Mouse (Mus musculus) CH12.LX (cell line): ENCODE measurements at regions not wholly inside any gene's neighbourhood (a gene's known extent, or its start where the extent isn't known, plus 50 kb on each side); places are given as distances from the start of the nearest gene placed in this dataset.

ENCODE experiments used
- DNase-seq: peaks from one replicate; pipeline ENCODE4 v3.0.0-alpha.2; 2013; ENCODE audit errors: extremely low read depth
- H3K27ac ChIP-seq: 2 replicates; pipeline ENCODE4 v1.5.1; 2012; ENCODE audit warnings: low read depth, mild to moderate bottlenecking, control low read depth, moderate library complexity; ENCODE audit not compliant: insufficient read depth
- H3K27me3 ChIP-seq: replicated peaks from 2 replicates; pipeline ENCODE3; 2012; ENCODE audit warnings: inconsistent platforms
- H3K36me3 ChIP-seq, 2 experiments: replicated peaks in 1 of 2; 2 replicates each; pipeline versions ENCODE3 to v1.6.1; 2012; ENCODE audit warnings: inconsistent platforms in 1 of 2, low read length in 1 of 2, mild to moderate bottlenecking in 1 of 2, mixed read lengths in 1 of 2, moderate library complexity in 1 of 2; ENCODE audit not compliant: control insufficient read depth in 1 of 2, insufficient read depth in 1 of 2
- H3K4me1 ChIP-seq, 2 experiments: 2 replicates each; pipeline ENCODE4 v1.6.1; 2012; ENCODE audit warnings: inconsistent platforms in 1 of 2, moderate library complexity in 1 of 2; ENCODE audit not compliant: insufficient read depth in 2 of 2, control insufficient read depth in 1 of 2
- H3K4me2 ChIP-seq: 2 replicates; pipeline ENCODE4 v1.6.1; 2012; ENCODE audit warnings: low read depth, mild to moderate bottlenecking, control low read depth; ENCODE audit not compliant: poor library complexity, insufficient read depth, severe bottlenecking
- H3K4me3 ChIP-seq, 3 experiments: fragments of 150-350 bp in 1 of 3; sonication (generic) in 1 of 3; replicated peaks in 1 of 3; 2 replicates each; pipeline versions ENCODE3 to v1.5.1; 2011 to 2012; ENCODE audit warnings: low read depth in 2 of 3, low read length in 2 of 3, mild to moderate bottlenecking in 2 of 3, moderate library complexity in 2 of 3, control low read depth in 1 of 3, improper control_type of control experiment in 1 of 3, inconsistent platforms in 1 of 3, mixed read lengths in 1 of 3; ENCODE audit not compliant: poor library complexity in 1 of 3
- H3K79me2 ChIP-seq: replicated peaks from 2 replicates; pipeline ENCODE4 v1.6.1; 2012; ENCODE audit warnings: mild to moderate bottlenecking, moderate library complexity; ENCODE audit not compliant: control insufficient read depth, poor library complexity, insufficient read depth, severe bottlenecking; ENCODE audit errors: extremely low read depth
- H3K9ac ChIP-seq: 2 replicates; pipeline ENCODE4 v1.6.1; 2012; ENCODE audit warnings: low read depth, mild to moderate bottlenecking, control low read depth, moderate library complexity; ENCODE audit not compliant: insufficient read depth
- H3K9me3 ChIP-seq: replicated peaks from 2 replicates; pipeline ENCODE3; 2012; ENCODE audit warnings: low read length, inconsistent platforms, mixed read lengths
- CTCF ChIP-seq, 2 experiments: IDR thresholded peaks in 1 of 2; conservative IDR thresholded peaks in 1 of 2; 2 replicates each; pipeline ENCODE4 v1.5.1; 2011 to 2012; ENCODE audit warnings: low read depth in 2 of 2, low read length in 2 of 2, improper control_type of control experiment in 1 of 2, inconsistent platforms in 1 of 2, mild to moderate bottlenecking in 1 of 2, moderate library complexity in 1 of 2
- E2F4 ChIP-seq: IDR thresholded peaks from 2 replicates; pipeline ENCODE4 v1.6.1; 2011; ENCODE audit warnings: low read depth, low read length, improper control_type of control experiment; ENCODE audit not compliant: insufficient replicate concordance
- ETS1 ChIP-seq: conservative IDR thresholded peaks from 2 replicates; pipeline ENCODE4 v1.6.1; 2012; ENCODE audit warnings: low read depth, mild to moderate bottlenecking, inconsistent platforms, low read length, improper control_type of control experiment, moderate library complexity
- MAZ ChIP-seq: IDR thresholded peaks from 2 replicates; pipeline ENCODE4 v1.6.1; 2012; ENCODE audit warnings: low read depth, mild to moderate bottlenecking, inconsistent platforms, low read length, improper control_type of control experiment, moderate library complexity
- MEF2A ChIP-seq: IDR thresholded peaks from 2 replicates; pipeline ENCODE4 v1.6.1; 2014; ENCODE audit warnings: low read depth, mild to moderate bottlenecking, inconsistent platforms, low read length, improper control_type of control experiment, borderline replicate concordance
- PAX5 ChIP-seq: IDR thresholded peaks from 2 replicates; pipeline ENCODE4 v1.6.1; 2012; ENCODE audit warnings: low read length, inconsistent platforms, mixed read lengths
- POLR2AphosphoS2 ChIP-seq: IDR thresholded peaks from 2 replicates; pipeline ENCODE4 v1.6.1; 2011; ENCODE audit warnings: low read depth, low read length, improper control_type of control experiment
- RAD21 ChIP-seq: IDR thresholded peaks from 2 replicates; pipeline ENCODE4 v1.6.1; 2011; ENCODE audit warnings: low read depth, mild to moderate bottlenecking, low read length, improper control_type of control experiment, moderate library complexity
- SIN3A ChIP-seq: IDR thresholded peaks from 2 replicates; pipeline ENCODE4 v1.6.1; 2012; ENCODE audit warnings: low read length, improper control_type of control experiment, inconsistent platforms
- TCF12 ChIP-seq: IDR thresholded peaks from 2 replicates; pipeline ENCODE4 v1.6.1; 2014; ENCODE audit warnings: low read depth, mild to moderate bottlenecking, inconsistent platforms, low read length, improper control_type of control experiment
- dilution Hi-C: fragments of 300-500 bp; cut with MboI; formaldehyde crosslinking; loops from 2 replicates; pipeline ENCODE4 v1.14.3; 2020; ENCODE audit warnings: low sequenced_read_pairs; ENCODE audit not compliant: extremely low pct_unique_long_range_greater_than_20kb, extremely low pct_ligation_motif_present
- in situ Hi-C: fragments of 300-500 bp; cut with MboI; formaldehyde crosslinking; loops from 3 replicates; pipeline ENCODE4 v1.14.3; 2019; ENCODE audit warnings: low sequenced_read_pairs, low pct_ligation_motif_present, low pct_unique_long_range_greater_than_20kb, mixed read lengths

DNA sequence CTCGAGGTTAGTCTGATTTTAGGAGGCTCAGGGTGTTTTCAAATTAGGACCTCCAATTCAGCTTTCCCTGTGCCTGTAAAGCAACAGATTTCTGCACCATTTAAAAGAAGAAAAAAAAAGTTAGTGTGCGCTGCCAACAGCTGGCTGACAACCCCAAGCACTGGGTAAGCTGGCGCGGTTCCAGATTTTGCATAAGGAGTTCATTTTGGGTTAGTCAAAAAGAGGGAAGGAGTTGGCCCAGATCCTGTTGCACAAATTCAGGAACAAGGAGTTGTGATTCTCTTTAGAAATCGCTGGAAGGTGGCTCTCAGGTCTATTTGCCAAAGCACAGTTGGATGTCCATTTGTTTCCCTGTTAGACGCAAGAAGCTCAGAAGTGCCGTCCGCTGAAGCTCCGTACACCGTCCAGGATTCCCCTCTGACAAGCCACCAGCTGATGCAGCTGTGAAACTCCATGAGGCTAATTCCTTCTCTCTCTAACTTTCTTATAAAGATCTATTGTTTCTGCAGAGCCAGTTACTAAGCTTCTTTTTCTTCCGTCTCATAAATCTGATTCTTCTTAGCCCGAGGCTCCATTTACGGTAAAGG lies 184.6 kb downstream of the Cand1 start:
- H3K27me3 ChIP-seq, result no peaks in the 10 kb centered on the region
- H3K79me2 ChIP-seq, result no peaks in the 10 kb centered on the region
- dilution Hi-C loops (no loop called here), in situ Hi-C loops (loop anchor here (10.0 kb wide), 1 partner anchor 450 kb away; no protein-coding TSS in a partner anchor)
- no peaks in the 10 kb centered on the region for H3K36me3 ChIP-seq
- no peak overlapping the region for H3K4me2 ChIP-seq
- DNase-seq, result no peak
- TF ChIP-seq SIN3A, result no peak
- H3K4me3 ChIP-seq, result no peak overlapping the region
- H3K9ac ChIP-seq, result no peak overlapping the region
- no peak overlapping the region for H3K27ac ChIP-seq
- H3K9me3 ChIP-seq, result no peaks in the 10 kb centered on the region
- peaks cover 0 to 7% of the 10 kb centered on the region in 2 experiments; a peak in 2 of 4 replicates for H3K4me1 ChIP-seq

DNA sequence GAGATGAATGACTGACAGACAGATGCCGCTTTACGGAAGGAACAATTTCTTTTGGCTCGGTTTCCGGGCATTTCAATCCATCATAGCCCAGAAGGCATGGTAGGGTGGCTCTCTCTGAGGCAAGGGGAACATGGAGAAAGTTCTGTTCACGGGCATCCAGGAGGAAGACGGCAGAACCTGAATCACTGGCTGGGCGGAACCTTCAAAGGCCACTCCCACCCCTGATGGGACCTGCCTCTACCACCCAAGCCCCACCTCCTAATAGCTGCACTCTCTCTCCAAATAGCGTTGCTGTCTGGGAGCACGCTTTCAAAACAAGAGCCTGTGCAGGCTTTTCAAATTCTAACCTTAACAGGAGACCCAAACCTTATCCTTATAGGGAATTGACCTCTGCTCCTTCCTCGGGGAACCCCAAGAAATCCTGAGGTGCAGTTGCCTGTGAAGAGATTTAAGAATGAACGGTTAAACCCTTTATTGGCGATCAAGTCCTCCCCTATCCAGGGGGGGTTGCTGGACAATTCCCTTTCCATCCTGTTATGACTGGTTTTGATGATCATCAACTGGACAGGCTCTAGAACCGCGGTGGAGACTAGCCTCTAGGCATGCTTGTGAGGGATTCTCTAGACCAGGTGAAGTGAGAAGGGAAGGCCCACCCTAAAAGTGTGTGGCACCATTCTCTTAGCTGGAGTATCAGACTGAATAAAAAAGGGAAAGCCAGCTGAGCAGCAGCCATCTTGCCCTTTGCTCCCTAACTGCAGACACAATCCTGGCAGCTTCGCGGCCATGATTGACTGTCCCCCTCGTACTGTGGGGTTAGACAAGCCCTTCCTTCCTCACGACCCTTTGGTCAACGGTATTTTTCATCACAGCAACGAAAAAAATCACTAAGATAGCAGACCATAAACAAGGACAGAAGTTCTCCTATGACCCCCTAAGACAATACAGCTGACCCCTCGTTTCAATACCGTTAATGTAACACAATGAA lies 184.5 kb upstream of the Dyrk2 start:
- no peak for DNase-seq
- H3K27me3 ChIP-seq, result no peaks in the 10 kb centered on the region
- H3K9ac ChIP-seq, result no peak overlapping the region
- no peak overlapping the region for H3K4me2 ChIP-seq
- no peak for TF ChIP-seq RAD21
- TF ChIP-seq POLR2AphosphoS2, result no peak
- TF ChIP-seq MEF2A, result no peak
- TF ChIP-seq ETS1, result no peak
- no peak for TF ChIP-seq CTCF (conservative IDR thresholded peaks at IDR 0.05 in 1 of 2, IDR thresholded peaks at IDR 0.05 in 1 of 2; ENCODE audit: low read depth in 2 of 2, low read length in 2 of 2)
- TF ChIP-seq TCF12, result no peak
- no peak for TF ChIP-seq MAZ
- no peak for TF ChIP-seq E2F4
- TF ChIP-seq PAX5, result no peak
- TF ChIP-seq, all 38 proteins: peak for 0
- H3K4me1 ChIP-seq, result peaks cover 0 to 12% of the 10 kb centered on the region in 2 experiments; a peak in 2 of 4 replicates
- in situ Hi-C loops (loop anchor here (10.0 kb wide), 1 partner anchor 450 kb away; no protein-coding TSS in a partner anchor), dilution Hi-C loops (no loop called here)
- H3K4me3 ChIP-seq, result no peak overlapping the region
- no peaks in the 10 kb centered on the region for H3K9me3 ChIP-seq
- H3K27ac ChIP-seq, result no peak overlapping the region
- no peaks in the 10 kb centered on the region for H3K36me3 ChIP-seq
- no peaks in the 10 kb centered on the region for H3K79me2 ChIP-seq
